Mouse (Mus musculus) limb, embryonic 14.5 days (tissue): ENCODE measurements around the gene Akap7. TPM values are rescaled to one million over a fixed set of nuclear protein-coding genes. Genes with fewer than 3 reads are reported as not detected.

ENCODE experiments used
- ATAC-seq: fragments of 200-750 bp; cut with Nextera tagmentation; 2 replicates; pipeline ENCODE4 v1.8.0; 2017; ENCODE audit warnings: low read depth, moderate number of reproducible peaks, moderate TSS enrichment; ENCODE audit not compliant: low FRiP score
- DNase-seq: peaks from one replicate; pipeline ENCODE4 v3.0.0-alpha.2; 2015; ENCODE audit warnings: low spot score
- H3K27ac ChIP-seq: fragments of 300-500 bp; sonication (generic); replicated peaks from 2 replicates; pipeline ENCODE4 v1.5.1; 2014; ENCODE audit warnings: low read depth, mild to moderate bottlenecking, low read length, moderate library complexity, mixed read lengths
- H3K27me3 ChIP-seq: fragments of 300-500 bp; sonication (generic); 2 replicates; pipeline ENCODE4 v1.6.1; 2014; ENCODE audit warnings: low read length, mixed read lengths; ENCODE audit not compliant: control insufficient read depth, insufficient read depth
- H3K36me3 ChIP-seq: fragments of 300-500 bp; sonication (generic); 2 replicates; pipeline ENCODE4 v1.6.1; 2014; ENCODE audit warnings: mild to moderate bottlenecking, low read length, moderate library complexity, mixed read lengths; ENCODE audit not compliant: control insufficient read depth, insufficient read depth
- H3K4me1 ChIP-seq: fragments of 300-500 bp; sonication (generic); 2 replicates; pipeline ENCODE4 v1.6.1; 2014; ENCODE audit warnings: antibody characterized with exemption, low read length, mixed read lengths; ENCODE audit not compliant: control insufficient read depth, insufficient read depth
- H3K4me2 ChIP-seq: fragments of 300-500 bp; sonication (generic); replicated peaks from 2 replicates; pipeline ENCODE4 v1.6.1; 2014; ENCODE audit warnings: low read depth, mild to moderate bottlenecking, low read length, moderate library complexity; ENCODE audit not compliant: severe bottlenecking
- H3K4me3 ChIP-seq: fragments of 300-500 bp; sonication (generic); replicated peaks from 2 replicates; pipeline ENCODE4 v1.5.1; 2014; ENCODE audit warnings: low read length
- H3K9ac ChIP-seq: fragments of 300-500 bp; sonication (generic); 2 replicates; pipeline ENCODE4 v1.6.1; 2014; ENCODE audit warnings: mild to moderate bottlenecking, low read depth, low read length, moderate library complexity; ENCODE audit not compliant: severe bottlenecking
- H3K9me3 ChIP-seq: fragments of 300-500 bp; sonication (generic); 2 replicates; pipeline ENCODE4 v1.6.1; 2016; ENCODE audit warnings: low read length; ENCODE audit not compliant: control insufficient read depth
- POLR2A ChIP-seq: fragments of 200-500 bp; IDR thresholded peaks from 2 replicates; pipeline ENCODE4 v1.8.0; 2012; ENCODE audit warnings: inconsistent platforms, mild to moderate bottlenecking, moderate library complexity, borderline replicate concordance; ENCODE audit not compliant: insufficient read depth, insufficient read length; ENCODE audit errors: extremely low read depth
- WGBS: fragments of 180-500 bp; shearing (Covaris S2); extraction: QIAGEN DNeasy Blood & Tissue Kit; methylation state at CpG from one replicate; pipeline ENCODE4 v1.1.7; 2014; 5-methylcytosine and 5-hydroxymethylcytosine counted together
- polyA plus RNA-seq, 2 experiments: library from polyadenylated mRNA; depleted of rRNA in 1 of 2; stranded (reverse) in 1 of 2; unstranded in 1 of 2; fragments of >200 nt; fragmentation: Nextera tagmentation in 1 of 2; extraction: Ambion mirVana in 1 of 2; gene quantifications; 2 replicates each; pipeline versions ENCODE4 v1.2.1 to v1.2.3; 2012 to 2014

Gene Akap7
- polyA plus RNA-seq, 2 experiments: 17.6 to 20.9 TPM

GRCm38 (mm10) chr10:25184819-25185603, 122.7 kb downstream of the Akap7 start:
- DNase-seq: no peak
- Histone ChIP-seq H3K4me2 (no peak overlapping the region), H3K9me3 (no peaks in the 10 kb centered on the region)

GRCm38 (mm10) chr10:25183271-25183670, 124.4 kb downstream of the Akap7 start:
- Histone ChIP-seq H3K4me2 (no peak overlapping the region), H3K27me3 (no peaks in the 10 kb centered on the region), H3K4me3 (no peak overlapping the region), H3K27ac (no peak overlapping the region), H3K4me1 (no peaks in the 10 kb centered on the region), H3K36me3 (no peaks in the 10 kb centered on the region), H3K9me3 (no peaks in the 10 kb centered on the region), H3K9ac (no peak overlapping the region)
- ATAC-seq (no peak), DNase-seq (no peak)
- TF ChIP-seq POLR2A: no peak
- WGBS: 88% methylated on average over 6 of the region's 6 CpGs

More at GRCm38 (mm10) chr10:25184819-25185603, 122.7 kb downstream of the Akap7 start:
- Histone ChIP-seq H3K36me3 (no peaks in the 10 kb centered on the region), H3K4me3 (no peak overlapping the region), H3K9ac (no peak overlapping the region), H3K4me1 (no peaks in the 10 kb centered on the region), H3K27me3 (no peaks in the 10 kb centered on the region), H3K27ac (no peak overlapping the region)
- TF ChIP-seq POLR2A: no peak
- ATAC-seq: no peak
- WGBS: 81% methylated on average over 10 of the region's 10 CpGs

- WGBS: 72% methylated on average over 4 of the region's 4 CpGs
- Histone ChIP-seq H3K4me3 (no peak overlapping the region), H3K27me3 (no peaks in the 10 kb centered on the region), H3K9me3 (no peaks in the 10 kb centered on the region), H3K9ac (no peak overlapping the region), H3K4me1 (no peaks in the 10 kb centered on the region), H3K36me3 (no peaks in the 10 kb centered on the region), H3K27ac (no peak overlapping the region), H3K4me2 (no peak overlapping the region)
- ATAC-seq: no peak
- TF ChIP-seq POLR2A: no peak
- DNase-seq: no peak
Observed at GRCm38 (mm10) chr10:25179030-25179429, 128.6 kb downstream of the Akap7 start.

- no peak overlapping the region for H3K9ac ChIP-seq
- DNase-seq: no peak
- no peaks in the 10 kb centered on the region for H3K4me1 ChIP-seq
- ATAC-seq: no peak
- no peaks in the 10 kb centered on the region for H3K9me3 ChIP-seq
- no peak overlapping the region for H3K4me3 ChIP-seq
- no peak overlapping the region for H3K27ac ChIP-seq
- TF ChIP-seq POLR2A: no peak
- H3K4me2 ChIP-seq: no peak overlapping the region
- no peaks in the 10 kb centered on the region for H3K27me3 ChIP-seq
- no peaks in the 10 kb centered on the region for H3K36me3 ChIP-seq
- 88% methylated on average over 5 of the region's 5 CpGs for WGBS
Observed at GRCm38 (mm10) chr10:25177270-25177669, 130.4 kb downstream of the Akap7 start.

GRCm38 (mm10) chr10:25174872-25175271, 132.8 kb downstream of the Akap7 start:
- DNase-seq: no peak
- 81% methylated on average over 2 of the region's 2 CpGs for WGBS
- no peak overlapping the region for H3K4me3 ChIP-seq
- no peak overlapping the region for H3K4me2 ChIP-seq
- no peak overlapping the region for H3K27ac ChIP-seq
- no peaks in the 10 kb centered on the region for H3K36me3 ChIP-seq
- H3K27me3 ChIP-seq: no peaks in the 10 kb centered on the region
- ATAC-seq: no peak
- H3K9me3 ChIP-seq: no peaks in the 10 kb centered on the region
- H3K4me1 ChIP-seq: no peaks in the 10 kb centered on the region
- no peak for TF ChIP-seq POLR2A
- no peak overlapping the region for H3K9ac ChIP-seq
